Mouse (Mus musculus): ENCODE measurements around the gene Disp2. TPM values are rescaled to one million over a fixed set of nuclear protein-coding genes. Genes with fewer than 3 reads are reported as not detected.

The Disp2 gene
- total and polyA plus RNA-seq, 3 experiments: 0.03 to 0.16 TPM; not detected in 1

GRCm38 (mm10) chr2:118789501-118789900, 10.0 kb downstream of the Disp2 start:
- ATAC-seq (ENCODE audit: extremely low read depth, insufficient number of reproducible peaks, low FRiP score, poor library complexity, severe bottlenecking) (no peak), DNase-seq (ENCODE audit: low spot score) (no peak)
- Histone ChIP-seq H3K4me3 (ENCODE audit: low read depth, low read length) (no peak overlapping the region), H3K27me3 (ENCODE audit: insufficient read depth, low read length) (peaks cover 56% of the 10 kb centered on the region), H3K4me1 (ENCODE audit: insufficient read depth, low read depth, low read length) (peaks cover 6% of the 10 kb centered on the region), H3K9me3 (replicated peaks) (no peaks in the 10 kb centered on the region), H3K36me3 (replicated peaks) (no peaks in the 10 kb centered on the region)
- TF ChIP-seq POLR2AphosphoS5 (IDR thresholded peaks at IDR 0.05; ENCODE audit: insufficient replicate concordance, low read depth, low read length): no peak

GRCm38 (mm10) chr2:118790221-118790550, 10.7 kb downstream of the Disp2 start:
- Histone ChIP-seq H3K36me3 (replicated peaks) (no peaks in the 10 kb centered on the region), H3K9me3 (replicated peaks) (no peaks in the 10 kb centered on the region), H3K4me3 (ENCODE audit: low read depth, low read length) (no peak overlapping the region), H3K4me1 (ENCODE audit: insufficient read depth, low read depth, low read length) (peaks cover 6% of the 10 kb centered on the region), H3K27me3 (ENCODE audit: insufficient read depth, low read length) (peaks cover 55% of the 10 kb centered on the region)
- no peak for TF ChIP-seq TAL1 (conservative IDR thresholded peaks at IDR 0.05; ENCODE audit: low read depth, low read length)
- no peak for TF ChIP-seq GATA2 (IDR thresholded peaks at IDR 0.05; ENCODE audit: borderline replicate concordance, low read depth, low read length)
- TF ChIP-seq CTCF (IDR thresholded peaks at IDR 0.05; ENCODE audit: low read depth, low read length): no peak
- no peak for TF ChIP-seq GATA1 (IDR thresholded peaks at IDR 0.05; ENCODE audit: borderline replicate concordance, low read length)
- no peak for TF ChIP-seq POLR2AphosphoS5 (IDR thresholded peaks at IDR 0.05; ENCODE audit: insufficient replicate concordance, low read depth, low read length)
- ATAC-seq (ENCODE audit: extremely low read depth, insufficient number of reproducible peaks, low FRiP score, poor library complexity, severe bottlenecking): no peak
- no peak for DNase-seq (ENCODE audit: low spot score)

GRCm38 (mm10) chr2:118790551-118791525, 11.3 kb downstream of the Disp2 start:
- no peak for DNase-seq (ENCODE audit: low spot score)
- Histone ChIP-seq H3K9me3 (replicated peaks) (no peaks in the 10 kb centered on the region), H3K36me3 (replicated peaks) (no peaks in the 10 kb centered on the region), H3K4me1 (ENCODE audit: insufficient read depth, low read depth, low read length) (peaks cover 6% of the 10 kb centered on the region), H3K4me3 (ENCODE audit: low read depth, low read length) (no peak overlapping the region), H3K27me3 (ENCODE audit: insufficient read depth, low read length) (peaks cover 58% of the 10 kb centered on the region)
- ATAC-seq (ENCODE audit: extremely low read depth, insufficient number of reproducible peaks, low FRiP score, poor library complexity, severe bottlenecking): no peak
- TF ChIP-seq CTCF (IDR thresholded peaks at IDR 0.05; ENCODE audit: low read depth, low read length): no peak
- TF ChIP-seq GATA2 (IDR thresholded peaks at IDR 0.05; ENCODE audit: borderline replicate concordance, low read depth, low read length): no peak
- no peak for TF ChIP-seq TAL1 (conservative IDR thresholded peaks at IDR 0.05; ENCODE audit: low read depth, low read length)
- TF ChIP-seq GATA1 (IDR thresholded peaks at IDR 0.05; ENCODE audit: borderline replicate concordance, low read length): no peak
- TF ChIP-seq POLR2AphosphoS5 (IDR thresholded peaks at IDR 0.05; ENCODE audit: insufficient replicate concordance, low read depth, low read length): no peak

DNA sequence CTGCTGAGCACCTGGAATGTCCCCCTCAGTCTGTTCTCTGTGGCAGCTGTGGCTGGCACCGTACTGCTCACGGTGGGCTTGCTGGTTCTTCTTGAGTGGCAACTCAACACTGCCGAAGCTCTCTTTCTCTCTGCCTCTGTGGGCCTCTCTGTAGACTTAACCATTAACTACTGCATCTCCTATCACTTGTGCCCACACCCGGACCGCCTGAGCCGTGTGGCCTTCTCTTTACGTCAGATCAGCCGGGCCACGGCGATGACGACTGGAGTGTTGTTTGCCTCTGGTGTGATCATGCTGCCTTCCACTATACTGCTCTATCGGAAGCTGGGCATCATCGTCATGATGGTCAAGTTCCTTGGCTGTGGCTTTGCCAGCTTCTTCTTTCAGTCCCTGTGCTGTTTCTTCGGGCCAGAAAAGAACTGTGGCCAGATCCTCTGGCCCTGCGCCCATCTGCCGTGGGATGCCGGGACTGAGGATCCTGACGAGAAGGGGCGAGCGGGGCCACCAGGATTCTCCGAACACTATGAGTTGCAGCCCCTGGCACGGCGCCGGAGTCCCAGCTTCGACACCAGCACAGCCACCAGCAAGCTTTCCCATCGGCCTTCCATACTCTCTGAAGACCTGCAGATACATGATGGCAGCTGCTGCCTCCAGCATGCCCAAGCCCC, 12.2 kb downstream of the Disp2 start:
- H3K36me3 ChIP-seq (replicated peaks): no peaks in the 10 kb centered on the region
- DNase-seq (ENCODE audit: low spot score) (no peak), ATAC-seq (ENCODE audit: extremely low read depth, insufficient number of reproducible peaks, low FRiP score, poor library complexity, severe bottlenecking) (no peak)
- H3K4me3 ChIP-seq (ENCODE audit: low read depth, low read length): no peak overlapping the region
- H3K27me3 ChIP-seq (ENCODE audit: insufficient read depth, low read length): peaks cover 62% of the 10 kb centered on the region
- TF ChIP-seq TAL1 (conservative IDR thresholded peaks at IDR 0.05; ENCODE audit: low read depth, low read length) (no peak), POLR2AphosphoS5 (IDR thresholded peaks at IDR 0.05; ENCODE audit: insufficient replicate concordance, low read depth, low read length) (no peak), CTCF (IDR thresholded peaks at IDR 0.05; ENCODE audit: low read depth, low read length) (no peak), GATA1 (IDR thresholded peaks at IDR 0.05; ENCODE audit: borderline replicate concordance, low read length) (no peak), GATA2 (IDR thresholded peaks at IDR 0.05; ENCODE audit: borderline replicate concordance, low read depth, low read length) (no peak)
- H3K4me1 ChIP-seq (ENCODE audit: insufficient read depth, low read depth, low read length): peaks cover 2% of the 10 kb centered on the region; the same call in 1 of the 2 replicates
- H3K9me3 ChIP-seq (replicated peaks): no peaks in the 10 kb centered on the region

- DNase-seq (ENCODE audit: low spot score) (no peak), ATAC-seq (ENCODE audit: extremely low read depth, insufficient number of reproducible peaks, low FRiP score, poor library complexity, severe bottlenecking) (no peak)
- Histone ChIP-seq H3K4me1 (ENCODE audit: insufficient read depth, low read depth, low read length) (peaks cover 2% of the 10 kb centered on the region; the same call in 1 of the 2 replicates), H3K27me3 (ENCODE audit: insufficient read depth, low read length) (peaks cover 64% of the 10 kb centered on the region), H3K4me3 (ENCODE audit: low read depth, low read length) (no peak overlapping the region), H3K9me3 (replicated peaks) (no peaks in the 10 kb centered on the region), H3K36me3 (replicated peaks) (no peaks in the 10 kb centered on the region)
- no peak for TF ChIP-seq GATA1 (IDR thresholded peaks at IDR 0.05; ENCODE audit: borderline replicate concordance, low read length)
- TF ChIP-seq TAL1 (conservative IDR thresholded peaks at IDR 0.05; ENCODE audit: low read depth, low read length): no peak
- TF ChIP-seq CTCF (IDR thresholded peaks at IDR 0.05; ENCODE audit: low read depth, low read length): no peak
- TF ChIP-seq GATA2 (IDR thresholded peaks at IDR 0.05; ENCODE audit: borderline replicate concordance, low read depth, low read length): no peak
- TF ChIP-seq POLR2AphosphoS5 (IDR thresholded peaks at IDR 0.05; ENCODE audit: insufficient replicate concordance, low read depth, low read length): no peak
These were observed 12.7 kb downstream of the Disp2 start for GRCm38 (mm10) chr2:118792259-118792613.

GRCm38 (mm10) chr2:118793636-118794035, 14.1 kb downstream of the Disp2 start:
- H3K9me3 ChIP-seq (replicated peaks): peaks cover 2% of the 10 kb centered on the region; the same call in 1 of the 2 replicates
- peaks cover 2% of the 10 kb centered on the region; the same call in 1 of the 2 replicates for H3K4me1 ChIP-seq (ENCODE audit: insufficient read depth, low read depth, low read length)
- TF ChIP-seq POLR2AphosphoS5 (IDR thresholded peaks at IDR 0.05; ENCODE audit: insufficient replicate concordance, low read depth, low read length) (no peak), CTCF (IDR thresholded peaks at IDR 0.05; ENCODE audit: low read depth, low read length) (no peak), TAL1 (conservative IDR thresholded peaks at IDR 0.05; ENCODE audit: low read depth, low read length) (no peak), GATA2 (IDR thresholded peaks at IDR 0.05; ENCODE audit: borderline replicate concordance, low read depth, low read length) (no peak), GATA1 (IDR thresholded peaks at IDR 0.05; ENCODE audit: borderline replicate concordance, low read length) (no peak)
- H3K4me3 ChIP-seq (ENCODE audit: low read depth, low read length): no peak overlapping the region
- ATAC-seq (ENCODE audit: extremely low read depth, insufficient number of reproducible peaks, low FRiP score, poor library complexity, severe bottlenecking) (no peak), DNase-seq (ENCODE audit: low spot score) (no peak)
- no peaks in the 10 kb centered on the region for H3K36me3 ChIP-seq (replicated peaks)
- H3K27me3 ChIP-seq (ENCODE audit: insufficient read depth, low read length): peaks cover 65% of the 10 kb centered on the region

Measured in G1E (cell line).